Mouse (Mus musculus) liver, adult (tissue): ENCODE measurements around the gene Srgap1.

Experiments used
- GATA4 ChIP-seq: IDR thresholded peaks from 2 replicates; pipeline ENCODE4 v1.6.1; 2014; ENCODE audit warnings: mild to moderate bottlenecking, low read length; ENCODE audit not compliant: insufficient replicate concordance

Gene Srgap1

DNA sequence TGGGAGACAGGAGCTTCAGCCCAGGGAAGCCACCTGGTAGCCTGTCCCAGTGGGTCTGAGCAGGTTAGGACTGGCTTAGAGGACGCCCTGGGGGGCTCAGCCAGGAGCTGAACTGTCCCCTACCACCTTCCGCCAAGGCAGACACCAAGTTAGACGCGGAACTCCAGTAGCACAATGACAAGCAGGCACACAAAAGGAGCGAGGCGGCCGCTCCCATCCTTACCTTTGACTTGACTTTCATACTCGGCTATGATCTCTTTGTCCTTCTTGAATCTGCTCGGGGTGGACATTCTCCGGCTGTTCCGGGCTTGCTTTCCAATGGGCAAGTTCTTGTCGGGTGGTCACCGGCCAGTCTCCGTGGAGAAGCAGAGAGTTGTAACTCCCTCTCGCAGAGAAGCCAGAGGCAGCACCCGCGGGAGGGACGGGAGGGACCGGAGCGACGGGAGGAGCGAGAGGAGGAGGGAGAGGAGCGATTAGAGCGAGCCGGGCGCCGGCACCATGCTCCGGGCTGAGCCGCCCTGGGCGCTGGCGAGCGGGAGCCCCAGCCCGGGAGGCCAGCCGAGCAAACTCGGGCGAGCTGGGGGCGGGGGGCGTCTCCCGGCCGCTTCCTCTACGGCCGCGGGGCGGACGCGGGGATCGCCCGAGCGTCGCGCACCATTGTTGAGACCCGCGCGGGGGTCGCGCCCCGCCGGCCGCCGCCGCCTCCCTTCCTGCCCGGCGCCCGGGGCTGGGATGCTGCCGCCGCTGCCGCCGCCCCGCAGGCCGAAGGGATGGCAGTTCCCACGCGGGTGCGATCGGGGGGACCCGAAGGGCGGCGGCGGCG is at the start of gene Srgap1:
Gene Srgap1, minus strand, starts transcription at position 412 of the 823 bp plus-strand sequence.
- TF ChIP-seq GATA4, result peak; percentile 14; the same call in 1 of the 2 replicates

DNA sequence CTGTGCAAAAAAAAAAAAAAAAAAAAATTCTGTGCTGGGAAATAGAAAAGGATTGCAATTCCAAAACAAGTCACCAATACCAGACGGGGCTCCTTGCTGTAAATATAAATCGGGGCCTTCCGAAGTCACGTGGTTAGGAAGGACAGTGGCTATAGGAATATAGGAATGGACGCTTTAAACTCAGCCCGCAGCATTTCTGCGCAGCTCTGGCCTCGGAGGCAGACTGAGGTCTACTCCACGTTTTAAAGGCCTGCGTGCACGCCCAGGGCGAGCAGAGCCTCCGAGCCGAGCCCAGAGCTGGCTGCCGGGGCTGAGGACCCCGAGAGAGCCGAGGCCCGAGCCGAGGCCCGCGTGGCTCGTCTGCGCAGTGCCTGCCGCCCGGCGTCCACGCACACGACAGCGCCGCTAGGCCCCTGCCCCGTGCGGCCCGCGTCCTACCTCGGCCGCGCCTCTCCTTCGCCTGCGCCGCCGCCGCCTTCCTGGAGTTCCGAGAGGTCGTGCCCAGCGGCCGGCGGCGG is 49.4 kb upstream of the Srgap1 start:
- no peak for TF ChIP-seq GATA4

DNA sequence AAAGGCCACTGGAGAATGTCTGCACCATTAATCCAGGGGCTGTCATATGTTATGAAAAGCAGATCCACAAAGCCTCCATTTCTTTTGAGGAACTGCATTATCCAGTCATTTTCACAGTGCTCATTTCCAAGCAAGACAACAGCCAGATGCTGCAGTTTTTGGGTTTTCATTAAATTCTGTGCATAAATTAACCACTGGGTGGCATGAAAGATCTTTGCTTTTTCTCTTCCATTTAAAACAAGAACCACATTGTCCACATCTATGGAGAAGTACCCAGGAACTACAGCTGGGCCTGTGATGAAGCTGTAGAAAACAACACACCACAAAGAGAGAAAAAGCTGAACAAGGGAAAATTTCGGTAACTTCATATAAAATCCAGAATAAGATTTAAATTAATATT is 43.4 kb upstream of the Srgap1 start:
- TF ChIP-seq GATA4, result no peak

DNA sequence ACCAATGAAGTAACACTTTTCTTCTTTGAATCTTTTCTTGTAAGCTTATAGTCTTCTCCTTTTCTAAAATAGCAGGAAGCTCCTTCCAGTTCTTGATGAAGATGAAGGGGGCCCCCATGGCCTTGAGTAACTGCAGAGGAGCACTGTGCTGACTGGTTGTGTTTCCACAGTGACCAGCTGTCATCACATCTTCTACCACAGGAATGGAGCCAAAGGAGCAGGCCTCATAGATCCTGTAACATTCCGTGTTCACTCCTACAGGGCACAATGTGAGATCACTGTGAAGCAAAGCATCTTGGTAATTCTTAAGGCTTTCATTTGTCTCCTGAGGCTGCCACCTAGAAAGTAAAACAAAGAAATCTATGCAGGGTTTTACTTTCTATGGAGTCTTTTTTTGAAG is 34.2 kb upstream of the Srgap1 start:
- no peak for TF ChIP-seq GATA4

DNA sequence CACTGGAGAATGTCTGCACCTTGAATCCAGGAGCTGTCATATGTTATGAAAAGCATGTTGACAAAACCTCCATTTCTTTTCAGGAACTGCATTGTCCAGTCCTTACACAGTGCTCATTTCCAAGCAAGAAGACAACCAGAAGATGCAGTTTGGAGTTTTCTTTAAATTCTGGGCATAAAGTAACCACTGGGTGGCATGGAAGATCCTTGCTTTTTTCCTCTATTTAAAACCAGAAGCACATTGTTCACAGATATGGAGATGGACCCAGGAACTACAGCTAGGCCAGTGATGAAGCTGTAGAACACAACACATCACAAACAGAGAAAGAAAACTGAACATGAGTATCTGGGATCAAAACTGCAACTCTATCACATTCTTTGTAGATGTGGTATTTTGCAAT is 22.0 kb upstream of the Srgap1 start:
- TF ChIP-seq GATA4, result no peak

DNA sequence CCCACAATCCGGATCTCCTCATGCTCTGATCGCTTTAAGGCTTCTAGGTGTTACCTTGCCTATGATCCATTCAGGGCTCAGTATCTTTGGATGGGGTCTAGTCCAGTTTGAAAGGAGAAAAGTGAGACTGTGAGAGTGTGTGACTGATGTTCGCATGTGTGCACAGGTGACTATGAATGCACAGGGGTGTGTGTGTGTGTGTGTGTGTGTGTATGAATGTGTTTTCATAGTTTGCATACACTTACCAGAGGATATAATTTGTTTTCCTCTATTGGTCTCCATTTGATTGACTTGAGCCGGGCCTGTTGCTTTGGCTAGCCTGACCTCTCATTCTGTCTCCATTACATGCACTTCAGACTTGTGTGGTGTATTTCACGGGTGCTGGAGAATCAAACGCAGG is 8.7 kb upstream of the Srgap1 start:
- no peak for TF ChIP-seq GATA4

DNA sequence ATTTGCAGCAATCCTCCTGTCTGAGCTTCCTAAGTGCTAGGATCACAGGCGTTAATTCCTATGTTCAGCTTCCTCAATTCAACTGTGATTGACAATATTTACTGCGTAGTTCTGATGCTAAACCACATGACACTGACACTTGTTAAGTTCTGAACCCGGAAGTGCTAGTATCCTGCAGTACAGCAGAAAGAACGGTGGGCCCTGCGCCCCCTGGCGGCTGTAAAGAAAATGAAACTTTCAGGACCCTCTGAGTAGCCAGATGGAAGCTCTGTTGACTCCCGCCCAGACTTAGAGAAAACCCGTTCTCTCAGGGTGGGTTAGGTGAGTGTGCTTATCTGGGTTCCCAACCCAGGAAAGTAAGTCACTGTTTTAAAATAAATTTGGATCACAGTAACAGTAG is 7.4 kb upstream of the Srgap1 start:
- TF ChIP-seq GATA4, result no peak

DNA sequence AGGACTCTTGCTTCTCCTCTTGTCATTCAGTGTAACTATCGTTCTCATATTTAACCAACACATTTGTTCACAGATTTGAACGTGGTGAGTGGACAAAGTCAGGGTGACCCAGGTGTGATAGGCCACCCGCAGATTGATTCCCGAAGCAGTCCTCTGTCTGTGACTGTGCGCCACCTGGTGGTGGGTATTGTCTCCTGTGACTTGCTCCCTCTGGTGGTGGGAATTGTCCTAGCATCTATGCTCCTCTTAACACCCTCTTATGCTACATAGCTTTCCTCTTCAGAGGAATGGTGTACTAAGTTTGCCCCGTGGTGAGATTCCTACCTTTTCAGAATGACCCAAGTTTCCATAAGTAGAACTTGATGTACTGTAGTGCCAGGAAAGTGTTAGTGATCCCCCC is 4.7 kb upstream of the Srgap1 start:
- TF ChIP-seq GATA4, result no peak

DNA sequence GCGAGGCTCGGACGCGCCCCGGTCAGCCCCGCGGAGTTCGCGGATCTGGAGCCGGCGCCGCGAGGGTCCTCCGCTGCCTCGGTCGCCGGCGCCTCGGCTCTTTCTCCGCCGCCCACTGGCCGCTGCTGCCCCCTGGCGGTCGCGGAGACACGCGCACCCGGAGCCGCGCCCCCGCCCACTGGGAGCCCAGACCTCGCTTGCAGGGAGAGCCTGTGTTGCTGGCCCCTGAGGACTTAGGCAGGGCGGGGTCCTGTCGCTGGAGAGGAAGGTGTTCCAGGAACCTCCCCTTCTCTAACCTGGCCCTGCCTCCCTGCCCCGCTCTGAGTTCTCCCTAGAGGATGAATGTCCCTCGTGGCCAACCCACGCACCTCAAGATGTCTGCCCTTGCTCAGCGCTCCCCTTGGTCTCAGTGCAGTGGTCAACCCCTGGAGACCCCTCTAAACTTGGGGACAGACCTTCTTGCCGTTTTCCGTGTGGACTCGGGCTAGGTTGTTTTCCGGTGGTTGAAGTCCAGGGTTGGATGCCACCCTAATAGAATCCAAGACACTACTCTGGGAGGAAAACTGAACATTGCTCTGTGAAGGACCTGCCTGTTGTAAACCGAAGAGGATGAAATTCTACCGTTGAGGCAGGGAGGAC is 731 bp upstream of the Srgap1 start:
- no peak for TF ChIP-seq GATA4

DNA sequence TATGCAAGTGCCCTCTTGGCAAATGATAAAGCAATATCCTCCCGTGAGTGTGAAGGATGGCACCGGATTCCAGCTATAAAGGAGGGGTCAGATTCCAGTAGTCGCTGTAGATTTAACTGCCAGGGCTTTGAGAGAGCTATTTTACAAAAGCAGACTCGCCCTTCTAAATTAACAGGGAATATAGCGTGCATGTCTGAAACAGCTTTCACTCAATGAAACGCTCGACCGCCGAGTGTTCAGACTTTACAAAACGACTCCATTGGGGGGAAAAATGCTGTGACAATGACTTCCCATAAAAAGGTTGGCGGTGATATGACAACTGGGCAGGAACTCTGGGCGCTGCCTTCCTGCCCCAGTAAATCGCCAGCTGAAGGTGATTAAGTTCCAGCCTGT is 608 bp downstream of the Srgap1 start:
- no peak for TF ChIP-seq GATA4

DNA sequence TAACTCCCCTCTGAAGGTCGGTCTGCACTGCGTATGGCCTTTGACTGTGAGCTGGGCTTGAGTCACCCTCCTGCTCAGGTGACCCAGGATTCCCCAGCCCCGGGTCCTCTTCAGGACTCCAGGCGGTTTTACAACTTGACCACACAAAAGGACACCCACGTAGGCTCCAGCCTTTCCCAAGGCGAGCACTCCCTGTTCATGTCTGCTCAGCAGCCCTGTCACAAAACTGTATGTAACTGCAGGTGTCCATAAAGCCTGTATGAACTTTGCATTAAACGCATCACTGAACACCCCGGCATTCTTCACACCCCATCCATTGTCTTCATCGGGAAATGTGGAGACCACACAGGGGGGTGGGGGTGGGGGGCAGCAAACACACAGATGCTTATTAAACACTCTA is 1.2 kb downstream of the Srgap1 start:
- no peak for TF ChIP-seq GATA4

DNA sequence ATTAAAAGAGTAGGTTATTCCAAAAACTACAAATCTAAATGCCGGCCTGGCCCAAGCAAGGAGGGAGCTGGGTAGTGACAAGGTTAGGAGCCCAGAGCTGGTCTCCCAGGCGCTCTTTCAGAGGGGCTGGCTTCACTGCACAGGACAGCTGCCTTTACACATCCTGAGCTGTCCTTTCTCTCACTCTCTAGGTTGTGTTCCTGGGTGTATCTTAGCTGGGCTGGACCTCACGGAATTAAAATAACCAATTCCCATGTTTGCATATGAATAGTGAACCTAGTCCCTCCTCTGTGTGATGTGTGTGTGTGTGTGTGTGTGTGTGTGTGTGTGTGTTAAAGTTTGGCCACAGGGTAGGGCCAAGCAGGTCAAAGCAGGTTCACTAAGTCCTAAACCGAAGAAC is 2.2 kb downstream of the Srgap1 start:
- TF ChIP-seq GATA4, result no peak

DNA sequence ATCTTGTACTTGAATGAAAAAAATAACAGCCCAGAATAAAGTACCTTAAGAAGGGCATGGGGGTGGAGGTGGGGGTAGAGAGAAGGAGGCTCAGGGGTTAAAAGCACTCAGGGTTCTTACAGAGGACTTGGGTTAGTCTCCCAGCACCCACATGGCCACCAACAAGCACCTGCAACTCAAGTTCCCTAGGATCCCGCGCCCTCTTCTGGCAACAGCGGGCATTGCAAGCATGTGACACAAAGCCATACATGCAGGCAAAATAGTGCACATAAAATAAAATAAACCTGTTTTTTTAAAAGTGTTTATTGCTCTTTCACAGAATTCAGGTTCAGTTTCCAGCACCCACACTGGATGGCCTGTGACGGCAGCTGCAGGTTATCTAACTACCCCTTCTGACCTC is 6.7 kb downstream of the Srgap1 start:
- TF ChIP-seq GATA4, result no peak

DNA sequence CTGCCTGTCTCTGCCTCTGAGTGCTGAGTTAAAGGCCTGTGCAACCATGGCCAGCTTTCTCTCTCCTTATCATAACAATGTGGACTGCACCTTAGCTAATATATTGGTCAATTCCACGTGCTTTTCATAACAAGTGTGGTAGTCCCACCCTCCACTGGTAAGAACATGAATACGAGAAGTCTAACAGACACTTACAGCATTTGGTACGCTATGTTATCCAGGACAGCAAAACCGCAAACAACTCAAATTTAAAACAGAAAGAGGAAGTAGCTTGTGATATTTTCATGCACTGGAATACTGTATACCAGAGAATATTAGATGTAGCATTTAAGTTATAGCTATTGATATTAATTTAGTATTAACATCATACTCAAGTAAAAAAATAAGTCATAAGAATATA is 7.5 kb downstream of the Srgap1 start:
- no peak for TF ChIP-seq GATA4

DNA sequence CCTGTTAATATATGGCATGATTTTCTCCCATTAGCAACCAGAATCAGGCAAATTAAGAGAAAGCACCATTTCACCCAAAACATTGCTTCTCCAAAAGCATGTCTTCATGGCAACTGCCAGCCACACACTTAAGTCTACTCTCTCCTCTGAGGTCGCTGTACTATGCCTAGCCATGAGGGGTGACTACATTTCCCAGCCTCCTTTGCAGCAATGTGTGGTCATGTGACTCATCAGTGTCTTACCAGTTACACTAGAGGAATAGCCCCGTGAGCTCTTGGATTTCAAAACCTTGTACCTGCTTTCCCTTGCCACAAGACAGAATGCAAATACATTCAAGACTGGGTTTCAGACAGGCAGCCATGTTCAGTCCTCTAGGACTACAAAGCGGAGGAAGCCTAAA is 8.6 kb downstream of the Srgap1 start:
- TF ChIP-seq GATA4, result no peak

DNA sequence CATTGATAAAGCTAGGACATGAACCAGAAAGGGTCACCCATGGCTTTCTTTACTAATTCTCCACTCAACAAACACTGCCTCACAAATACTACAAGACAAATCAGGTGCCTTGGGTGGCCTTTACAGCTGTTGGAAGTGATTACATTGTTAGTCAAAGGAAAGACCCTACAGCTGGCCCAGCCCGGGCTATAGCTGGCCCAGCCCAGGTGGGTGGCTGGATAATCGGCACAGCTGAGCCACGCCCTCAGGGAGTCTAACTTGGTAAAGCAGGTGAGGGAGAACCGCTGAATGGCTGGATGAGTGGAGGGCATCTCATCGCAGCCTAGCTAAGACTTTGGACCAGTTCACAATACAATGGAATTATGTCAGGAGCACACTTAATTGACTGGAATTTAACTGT is 13.8 kb downstream of the Srgap1 start:
- TF ChIP-seq GATA4, result no peak
